Mouse (Mus musculus): ENCODE results near the gene Ssbp1. TPM values are rescaled to one million over a fixed set of nuclear protein-coding genes. Genes with fewer than 3 reads are reported as not detected.

Ssbp1 gene
- polyA plus RNA-seq, 1 experiment = 39.0 TPM

- no peaks in the 10 kb centered on the region for H3K79me2 ChIP-seq (ENCODE audit: control insufficient read depth, insufficient read depth)
- H3ac ChIP-seq (ENCODE audit: control insufficient read depth, insufficient read length) = no peak overlapping the region
- no peaks in the 10 kb centered on the region for H3K36me3 ChIP-seq (ENCODE audit: control insufficient read depth, insufficient read depth)
- no peak overlapping the region for H3K4me3 ChIP-seq
- no peak overlapping the region for H3K4me2 ChIP-seq (ENCODE audit: low read depth)
- no peak for TF ChIP-seq REST (IDR thresholded peaks at IDR 0.05; ENCODE audit: insufficient read depth, insufficient read length)
- TF ChIP-seq POLR2A (IDR thresholded peaks at IDR 0.05; ENCODE audit: insufficient read length, low read depth) = no peak
- no peak for TF ChIP-seq USF1 (IDR thresholded peaks at IDR 0.05; ENCODE audit: low read depth)
- no peak for TF ChIP-seq TCF12 (IDR thresholded peaks at IDR 0.05; ENCODE audit: insufficient read depth, poor library complexity, severe bottlenecking)
- TF ChIP-seq TCF3 (IDR thresholded peaks at IDR 0.05; ENCODE audit: insufficient read length, low read depth) = no peak
- TF ChIP-seq MYOG (IDR thresholded peaks at IDR 0.05; ENCODE audit: control insufficient read depth in 1 of 3, insufficient read depth in 1 of 3, insufficient read length in 2 of 3, low read depth in 2 of 3) = no peak
- no peak for TF ChIP-seq MAX (IDR thresholded peaks at IDR 0.05; ENCODE audit: low read depth)
- TF ChIP-seq E2F4 (IDR thresholded peaks at IDR 0.05; ENCODE audit: insufficient read depth) = no peak
- no peak for TF ChIP-seq CEBPB (IDR thresholded peaks at IDR 0.05; ENCODE audit: insufficient read depth, poor library complexity, severe bottlenecking)
- no peak for TF ChIP-seq POLR2AphosphoS2 (IDR thresholded peaks at IDR 0.05; ENCODE audit: insufficient read length, low read depth)
- no peak for TF ChIP-seq SRF (IDR thresholded peaks at IDR 0.05; ENCODE audit: control insufficient read depth, insufficient read length, low read depth)
- TF ChIP-seq MYOD1 (IDR thresholded peaks at IDR 0.05; ENCODE audit: control insufficient read depth in 1 of 3, insufficient read length in 2 of 3, low read depth in 2 of 3) = no peak
- H3K27me3 ChIP-seq (ENCODE audit: control insufficient read depth, insufficient read depth, insufficient read length) = peaks cover 31% of the 10 kb centered on the region
Observed at GRCm38 (mm10) chr6:40441276-40441675, 29.9 kb upstream of the Ssbp1 start.

GRCm38 (mm10) chr6:40441755-40442154, 29.4 kb upstream of the Ssbp1 start:
- H3K4me3 ChIP-seq = no peak overlapping the region
- no peaks in the 10 kb centered on the region for H3K36me3 ChIP-seq (ENCODE audit: control insufficient read depth, insufficient read depth)
- H3K27me3 ChIP-seq (ENCODE audit: control insufficient read depth, insufficient read depth, insufficient read length) = peaks cover 36% of the 10 kb centered on the region
- TF ChIP-seq MAX (IDR thresholded peaks at IDR 0.05; ENCODE audit: low read depth) = no peak
- TF ChIP-seq CEBPB (IDR thresholded peaks at IDR 0.05; ENCODE audit: insufficient read depth, poor library complexity, severe bottlenecking) = no peak
- no peak for TF ChIP-seq POLR2A (IDR thresholded peaks at IDR 0.05; ENCODE audit: insufficient read length, low read depth)
- no peak for TF ChIP-seq POLR2AphosphoS2 (IDR thresholded peaks at IDR 0.05; ENCODE audit: insufficient read length, low read depth)
- no peak for TF ChIP-seq SRF (IDR thresholded peaks at IDR 0.05; ENCODE audit: control insufficient read depth, insufficient read length, low read depth)
- H3ac ChIP-seq (ENCODE audit: control insufficient read depth, insufficient read length) = no peak overlapping the region
- no peaks in the 10 kb centered on the region for H3K79me2 ChIP-seq (ENCODE audit: control insufficient read depth, insufficient read depth)
- H3K4me2 ChIP-seq (ENCODE audit: low read depth) = no peak overlapping the region

DNA sequence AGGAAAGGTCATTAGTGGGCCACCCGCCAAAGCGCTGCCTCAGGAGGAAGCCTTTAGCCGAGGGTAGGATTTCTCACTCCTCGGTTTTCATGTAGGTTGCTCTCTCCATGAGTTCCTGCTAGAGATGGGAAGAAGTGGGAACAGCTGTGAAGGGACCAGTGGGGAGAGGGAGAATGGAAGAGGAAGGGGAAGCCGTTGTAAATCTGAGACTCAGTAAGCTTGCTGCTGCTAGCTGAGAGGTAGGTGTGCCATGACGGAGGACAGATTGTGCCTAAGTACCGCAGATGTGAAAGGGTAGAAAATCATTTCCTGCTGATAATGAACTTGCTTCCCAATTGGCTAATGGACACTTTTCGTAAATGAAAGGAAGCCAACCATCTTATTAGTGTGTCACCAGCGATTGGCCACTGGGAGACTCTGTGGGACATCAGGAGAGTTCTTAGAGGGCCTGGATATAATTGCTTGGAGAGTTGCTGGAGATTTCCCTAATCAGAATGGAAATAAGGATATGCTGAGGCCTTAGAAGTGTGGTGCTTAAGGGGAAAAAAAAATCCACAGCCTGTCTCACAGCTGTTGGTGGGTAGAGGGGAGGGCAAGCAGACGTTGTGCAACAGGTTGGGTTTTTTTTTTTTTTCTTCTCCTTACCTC, 27.7 kb upstream of the Ssbp1 start:
- Histone ChIP-seq H3K79me2 (ENCODE audit: control insufficient read depth, insufficient read depth) (no peaks in the 10 kb centered on the region), H3K27me3 (ENCODE audit: control insufficient read depth, insufficient read depth, insufficient read length) (peaks cover 37% of the 10 kb centered on the region), H3K4me3 (no peak overlapping the region), H3ac (ENCODE audit: control insufficient read depth, insufficient read length) (no peak overlapping the region), H3K4me2 (ENCODE audit: low read depth) (no peak overlapping the region), H3K36me3 (ENCODE audit: control insufficient read depth, insufficient read depth) (no peaks in the 10 kb centered on the region)
- TF ChIP-seq TCF12 (IDR thresholded peaks at IDR 0.05; ENCODE audit: insufficient read depth, poor library complexity, severe bottlenecking) = no peak
- TF ChIP-seq TCF3 (IDR thresholded peaks at IDR 0.05; ENCODE audit: insufficient read length, low read depth) = no peak
- no peak for TF ChIP-seq MYOG (IDR thresholded peaks at IDR 0.05; ENCODE audit: control insufficient read depth in 1 of 3, insufficient read depth in 1 of 3, insufficient read length in 2 of 3, low read depth in 2 of 3)
- TF ChIP-seq USF1 (IDR thresholded peaks at IDR 0.05; ENCODE audit: low read depth) = no peak
- TF ChIP-seq MYOD1 (IDR thresholded peaks at IDR 0.05; ENCODE audit: control insufficient read depth in 1 of 3, insufficient read length in 2 of 3, low read depth in 2 of 3) = no peak
- TF ChIP-seq E2F4 (IDR thresholded peaks at IDR 0.05; ENCODE audit: insufficient read depth) = no peak
- no peak for TF ChIP-seq POLR2A (IDR thresholded peaks at IDR 0.05; ENCODE audit: insufficient read length, low read depth)
- no peak for TF ChIP-seq CEBPB (IDR thresholded peaks at IDR 0.05; ENCODE audit: insufficient read depth, poor library complexity, severe bottlenecking)
- no peak for TF ChIP-seq POLR2AphosphoS2 (IDR thresholded peaks at IDR 0.05; ENCODE audit: insufficient read length, low read depth)
- no peak for TF ChIP-seq MAX (IDR thresholded peaks at IDR 0.05; ENCODE audit: low read depth)
- no peak for TF ChIP-seq SRF (IDR thresholded peaks at IDR 0.05; ENCODE audit: control insufficient read depth, insufficient read length, low read depth)
- TF ChIP-seq REST (IDR thresholded peaks at IDR 0.05; ENCODE audit: insufficient read depth, insufficient read length) = no peak

GRCm38 (mm10) chr6:40448626-40449025, 22.5 kb upstream of the Ssbp1 start:
- H3K4me2 ChIP-seq (ENCODE audit: low read depth) = no peak overlapping the region
- peaks cover 18% of the 10 kb centered on the region for H3K27me3 ChIP-seq (ENCODE audit: control insufficient read depth, insufficient read depth, insufficient read length)
- H3K4me3 ChIP-seq = no peak overlapping the region
- TF ChIP-seq POLR2AphosphoS2 (IDR thresholded peaks at IDR 0.05; ENCODE audit: insufficient read length, low read depth) (no peak), MAX (IDR thresholded peaks at IDR 0.05; ENCODE audit: low read depth) (no peak), SRF (IDR thresholded peaks at IDR 0.05; ENCODE audit: control insufficient read depth, insufficient read length, low read depth) (no peak), CEBPB (IDR thresholded peaks at IDR 0.05; ENCODE audit: insufficient read depth, poor library complexity, severe bottlenecking) (no peak), TCF12 (IDR thresholded peaks at IDR 0.05; ENCODE audit: insufficient read depth, poor library complexity, severe bottlenecking) (no peak), TCF3 (IDR thresholded peaks at IDR 0.05; ENCODE audit: insufficient read length, low read depth) (no peak), MYOG (IDR thresholded peaks at IDR 0.05; ENCODE audit: control insufficient read depth in 1 of 3, insufficient read depth in 1 of 3, insufficient read length in 2 of 3, low read depth in 2 of 3) (no peak), E2F4 (IDR thresholded peaks at IDR 0.05; ENCODE audit: insufficient read depth) (no peak), USF1 (IDR thresholded peaks at IDR 0.05; ENCODE audit: low read depth) (no peak), REST (IDR thresholded peaks at IDR 0.05; ENCODE audit: insufficient read depth, insufficient read length) (no peak), MYOD1 (IDR thresholded peaks at IDR 0.05; ENCODE audit: control insufficient read depth in 1 of 3, insufficient read length in 2 of 3, low read depth in 2 of 3) (no peak), POLR2A (IDR thresholded peaks at IDR 0.05; ENCODE audit: insufficient read length, low read depth) (no peak)
- H3K36me3 ChIP-seq (ENCODE audit: control insufficient read depth, insufficient read depth) = no peaks in the 10 kb centered on the region
- no peaks in the 10 kb centered on the region for H3K79me2 ChIP-seq (ENCODE audit: control insufficient read depth, insufficient read depth)
- no peak overlapping the region for H3ac ChIP-seq (ENCODE audit: control insufficient read depth, insufficient read length)

Measured in myocyte (in vitro differentiated cells).